ENCODE assay signal across 13 mouse cellular contexts in the genomic region with DNA sequence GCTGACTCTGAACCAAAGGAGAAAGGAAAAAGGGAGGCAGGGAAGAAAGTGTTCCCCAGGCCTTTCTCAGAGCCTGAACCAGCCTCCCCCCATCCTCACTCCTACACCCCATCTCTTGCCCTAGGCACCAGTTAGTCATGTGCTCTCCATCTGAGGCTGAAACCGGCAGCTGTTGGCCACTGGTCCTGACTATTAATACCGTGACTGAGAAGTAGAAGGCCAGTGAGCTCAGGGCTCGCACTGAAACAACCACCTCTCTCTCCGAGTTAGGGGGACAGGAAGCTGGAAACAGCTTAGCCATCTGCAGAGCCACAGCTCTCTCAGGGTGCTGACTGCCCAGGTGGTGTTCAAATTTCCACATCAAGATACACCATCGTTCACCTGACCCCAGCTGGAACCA.
"Had no signal": no experiment of that assay in that cellular context is flagged by ENCODE, and none has a peak within 500 bp of the region (broad histone marks: within the 10 kb centered on the region; RNA-seq: fewer than 3 reads in every experiment).

No protein-coding gene starts in this region.

- DNase-seq: kidney, adult 8-10 months; kidney, postnatal 4 days; lung, adult 2 months; lung, postnatal 36 days; right cerebral cortex, adult 18-20 months; right cerebral cortex, postnatal 25 days; thymus, postnatal 25 days had no signal

- H3K9ac ChIP-seq: limb, embryonic 12.5 days; midbrain, embryonic 15.5 days had no signal

- H3K27me3 ChIP-seq: limb, embryonic 12.5 days; midbrain, embryonic 15.5 days had no signal

- H3K4me2 ChIP-seq: limb, embryonic 12.5 days; midbrain, embryonic 11.5 days; midbrain, embryonic 15.5 days had no signal

- H3K36me3 ChIP-seq: limb, embryonic 12.5 days; midbrain, embryonic 15.5 days had no signal

- H3K9me3 ChIP-seq: limb, embryonic 12.5 days; midbrain, embryonic 15.5 days had no signal

- H3K27ac ChIP-seq: kidney, postnatal 0 days; layer of hippocampus, adult 2 months; limb, embryonic 12.5 days; midbrain, embryonic 15.5 days; stomach, postnatal 0 days had no signal

- H3K4me1 ChIP-seq: limb, embryonic 12.5 days; midbrain, embryonic 15.5 days had no signal

- H3K4me3 ChIP-seq: layer of hippocampus, adult 2 months; limb, embryonic 12.5 days; midbrain, embryonic 15.5 days had no signal
